Mouse (Mus musculus): ENCODE data around the gene Arl15.

DNA sequence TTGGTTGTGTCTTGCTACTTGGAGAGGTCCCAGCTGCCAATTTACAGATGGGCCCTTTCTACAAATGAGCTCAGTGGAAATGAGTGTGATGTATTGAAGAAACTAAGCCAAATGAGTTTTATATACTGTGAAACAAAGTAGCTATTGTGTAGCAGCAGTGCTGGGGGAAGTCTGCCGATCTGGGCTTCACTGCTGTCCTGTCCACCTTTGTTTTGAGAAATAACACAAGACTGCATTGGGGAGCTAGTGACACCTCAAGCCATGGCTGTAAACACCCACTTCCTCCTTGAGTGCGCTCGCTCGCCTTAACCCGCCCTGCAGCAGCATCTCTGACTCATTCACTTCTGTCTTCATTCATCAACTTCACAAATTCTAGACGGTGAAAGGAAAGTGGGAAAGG is 189.3 kb downstream of the Arl15 start:
- TF ChIP-seq EP300 (IDR thresholded peaks at IDR 0.05) (no peak), CTCF (IDR thresholded peaks at IDR 0.05) (no peak)
